Mouse (Mus musculus) neural tube, embryonic 10.5 days (tissue): Measurements from ENCODE around the gene Wdfy2.
A peak's percentile ranks its signal among the peaks of the same experiment; 100 is the strongest.

Source experiments
- DNase-seq: peaks from one replicate; pipeline ENCODE4 v3.0.0-alpha.2; 2017; ENCODE audit warnings: low spot score; ENCODE audit errors: extremely low spot score

Gene Wdfy2

DNA sequence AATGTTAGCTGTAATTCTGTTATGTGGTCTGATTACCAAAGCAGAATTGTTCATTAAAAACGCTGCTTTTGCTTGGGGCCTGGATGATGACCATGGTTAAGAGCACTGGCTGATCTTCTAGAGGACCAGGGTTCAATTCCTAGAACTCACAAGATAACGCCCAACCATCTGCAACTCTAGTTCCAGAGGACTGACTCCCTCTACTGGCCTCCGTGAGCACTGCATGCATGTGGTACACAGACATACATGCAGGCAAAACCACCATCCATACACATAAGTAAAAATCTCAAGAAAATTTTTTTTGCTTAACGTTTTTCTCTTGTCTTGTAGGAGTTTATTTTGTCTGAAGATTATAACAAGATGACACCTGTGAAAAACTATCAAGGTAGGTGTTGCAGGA is 87.3 kb downstream of the Wdfy2 start:
- DNase-seq = no peak

GRCm38 (mm10) chr14:62928101-62928541 is 90.6 kb downstream of the Wdfy2 start:
- no peak for DNase-seq

GRCm38 (mm10) chr14:62935361-62935760 is 97.9 kb downstream of the Wdfy2 start:
- DNase-seq = no peak

GRCm38 (mm10) chr14:62936631-62937380 is 99.3 kb downstream of the Wdfy2 start:
- no peak for DNase-seq

DNA sequence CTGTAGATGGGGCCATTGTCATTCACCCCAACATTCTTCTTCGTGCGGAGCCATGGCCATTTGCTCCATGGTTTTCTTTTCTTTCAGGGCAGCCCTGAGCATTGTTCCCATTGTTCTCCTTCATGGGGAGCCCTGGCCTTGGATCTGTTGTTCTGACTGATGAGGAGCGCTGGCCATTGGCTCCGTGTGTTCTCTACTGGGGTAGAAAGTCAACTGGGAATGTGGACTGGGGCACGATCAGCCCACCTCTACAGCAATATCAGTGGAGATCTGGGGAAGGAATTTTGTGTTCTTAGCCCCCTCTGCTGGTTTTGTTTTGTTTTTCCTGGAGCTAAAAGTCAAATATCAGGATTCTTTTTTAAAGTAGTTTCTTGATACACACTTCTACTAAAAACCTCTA is 100.2 kb downstream of the Wdfy2 start:
- DNase-seq = no peak

- DNase-seq = no peak
Measured at GRCm38 (mm10) chr14:62939435-62939834, 102.0 kb downstream of the Wdfy2 start.

- DNase-seq = no peak
Measured at GRCm38 (mm10) chr14:62940383-62941074, 103.1 kb downstream of the Wdfy2 start.

- DNase-seq = no peak
Measured at GRCm38 (mm10) chr14:62946794-62947193, 109.3 kb downstream of the Wdfy2 start.

DNA sequence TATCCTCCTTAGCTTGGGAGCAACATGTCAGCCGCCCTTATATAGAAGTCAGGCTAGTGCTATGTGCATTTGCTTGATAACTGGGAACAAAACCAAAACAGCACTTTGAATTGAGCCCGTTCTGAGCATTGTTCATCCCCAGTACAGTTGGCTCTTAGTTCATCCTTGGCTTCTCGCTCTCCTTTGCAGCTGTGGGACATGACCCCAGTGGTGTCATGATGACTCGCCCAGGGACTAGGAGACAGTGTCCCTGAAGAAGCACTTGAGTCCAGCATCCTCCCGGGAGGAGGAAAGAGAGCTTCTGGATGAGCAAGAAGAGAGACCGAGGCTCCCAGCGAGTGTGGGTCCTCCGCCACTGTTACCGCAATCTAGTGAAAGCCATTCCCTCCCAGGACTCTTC is 118.6 kb downstream of the Wdfy2 start:
- no peak for DNase-seq

DNA sequence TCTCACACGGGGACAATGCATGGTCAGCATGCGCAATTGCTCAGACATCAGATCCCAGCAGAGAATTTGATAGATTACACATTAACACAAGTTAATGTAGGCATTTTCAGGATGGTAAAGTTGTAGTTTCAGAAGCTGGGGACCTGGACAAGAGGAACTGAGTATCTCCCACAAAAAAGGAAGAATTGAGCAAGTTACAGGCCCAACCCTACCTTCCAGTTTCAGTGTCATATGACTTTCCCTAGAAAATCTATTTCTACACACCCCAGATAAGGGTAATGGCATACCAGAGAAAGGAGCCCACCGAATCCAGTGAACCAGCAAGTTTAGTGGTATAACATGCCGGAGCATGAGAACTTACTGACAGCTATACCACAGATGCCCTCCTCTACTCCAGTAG is 126.2 kb downstream of the Wdfy2 start:
- DNase-seq = no peak

- no peak for DNase-seq
Measured at GRCm38 (mm10) chr14:62965342-62965741, 127.9 kb downstream of the Wdfy2 start.

DNA sequence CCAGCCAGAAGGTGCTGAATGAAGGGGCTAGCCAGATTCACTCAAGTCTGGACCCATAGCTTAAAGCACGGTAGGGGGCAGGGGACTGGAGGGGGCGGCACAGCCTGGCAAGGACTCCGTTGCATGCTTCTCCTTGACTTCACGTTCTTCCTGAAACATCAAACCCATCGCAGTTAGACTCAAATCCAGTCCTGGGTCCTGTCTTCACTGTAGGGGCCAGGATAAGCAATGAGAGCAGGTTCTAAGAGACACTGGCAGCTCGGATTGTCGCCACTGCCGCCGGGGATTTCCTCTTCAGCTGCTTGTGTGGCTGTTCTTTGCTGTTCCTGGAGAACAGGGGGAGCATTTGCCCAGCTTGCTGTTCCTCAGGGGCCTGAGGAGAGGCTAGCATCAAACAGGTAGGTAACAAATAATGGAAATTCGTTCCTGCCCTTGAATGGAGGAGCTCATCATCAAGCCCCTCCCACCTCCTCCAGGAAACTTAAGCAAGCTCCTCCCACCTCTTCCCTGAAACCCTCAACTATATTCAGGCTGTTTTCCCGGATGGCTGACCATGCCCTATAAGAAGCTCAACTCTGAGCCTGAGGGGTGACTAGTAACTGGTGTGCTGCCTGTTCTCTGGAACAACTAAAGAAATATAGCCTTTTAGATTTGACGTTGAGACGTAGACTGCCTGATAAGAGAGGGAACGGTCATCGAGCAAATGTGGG is 128.5 kb downstream of the Wdfy2 start:
- peak; percentile 21 for DNase-seq

DNA sequence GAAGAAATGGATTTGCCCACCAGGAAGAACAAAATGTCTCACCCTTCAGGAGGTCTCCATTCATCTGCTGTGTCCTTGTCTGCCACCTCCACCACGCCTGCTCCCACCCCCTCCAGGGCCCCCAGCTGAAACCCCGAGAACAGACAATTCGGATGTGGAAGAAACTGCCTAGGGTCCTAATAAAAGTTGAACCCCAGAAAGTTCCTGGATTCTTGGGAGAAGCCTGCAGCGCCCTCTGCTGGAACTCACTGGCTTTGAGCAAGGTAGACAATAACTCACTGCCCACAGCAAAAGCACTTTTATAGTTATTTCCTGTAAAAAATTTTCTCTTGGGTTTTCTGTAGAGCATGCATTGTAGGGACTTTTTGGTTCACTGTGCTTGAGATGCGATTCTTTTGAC is 137.6 kb downstream of the Wdfy2 start:
- peak; percentile 77 for DNase-seq

- DNase-seq = no peak
Measured at GRCm38 (mm10) chr14:62979815-62980214, 142.3 kb downstream of the Wdfy2 start.

- no peak for DNase-seq
Measured at GRCm38 (mm10) chr14:62984410-62984809, 146.9 kb downstream of the Wdfy2 start, which contains the start of gene Defb48. Gene Defb48, minus strand, starts transcription at chr14:62984510.

DNA sequence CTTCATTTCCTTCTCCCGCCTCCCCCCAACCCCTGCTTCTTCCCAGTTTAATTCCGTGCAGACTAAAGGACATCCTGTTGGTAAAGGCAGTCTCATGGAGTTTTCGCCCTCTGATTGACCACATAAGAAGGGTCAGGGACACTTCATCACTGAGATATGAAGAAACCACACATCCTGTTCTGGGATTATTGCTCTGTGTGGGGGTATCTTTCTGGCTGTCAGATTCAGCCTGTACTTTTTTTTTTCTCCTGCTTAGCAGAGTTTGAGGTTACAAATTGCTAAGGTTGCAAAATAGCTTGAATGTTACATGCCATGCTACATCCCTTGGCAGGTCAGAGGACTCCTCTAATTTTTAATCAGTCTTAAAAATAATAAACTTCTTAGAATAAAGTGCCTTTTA is 153.8 kb downstream of the Wdfy2 start:
- DNase-seq = no peak

- DNase-seq = no peak
Measured at GRCm38 (mm10) chr14:62991849-62992510, 154.5 kb downstream of the Wdfy2 start.

DNA sequence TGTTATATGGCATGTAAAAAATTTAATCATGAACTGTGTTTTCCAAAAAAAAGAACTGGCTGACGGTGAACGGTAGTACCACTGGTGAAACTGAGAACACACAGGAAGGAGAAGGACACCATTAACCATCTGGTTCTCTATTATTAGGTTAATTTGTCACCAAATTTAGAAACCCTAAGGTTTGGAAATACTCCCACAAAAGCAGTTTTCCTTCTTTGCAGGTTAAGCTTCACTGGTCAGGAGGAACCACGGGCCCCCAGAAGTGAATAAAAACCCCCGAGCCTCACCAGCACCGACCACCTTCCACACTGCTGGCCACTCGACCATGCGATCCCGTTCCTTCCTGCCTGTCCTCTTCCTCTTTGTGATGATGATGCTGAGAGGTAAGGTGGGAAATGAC is 160.3 kb downstream of the Wdfy2 start, which contains the start of gene Defb47:
TSS of gene Defb47 (plus strand) at position 301 of the 400 bp plus-strand sequence.
- no peak for DNase-seq

DNA sequence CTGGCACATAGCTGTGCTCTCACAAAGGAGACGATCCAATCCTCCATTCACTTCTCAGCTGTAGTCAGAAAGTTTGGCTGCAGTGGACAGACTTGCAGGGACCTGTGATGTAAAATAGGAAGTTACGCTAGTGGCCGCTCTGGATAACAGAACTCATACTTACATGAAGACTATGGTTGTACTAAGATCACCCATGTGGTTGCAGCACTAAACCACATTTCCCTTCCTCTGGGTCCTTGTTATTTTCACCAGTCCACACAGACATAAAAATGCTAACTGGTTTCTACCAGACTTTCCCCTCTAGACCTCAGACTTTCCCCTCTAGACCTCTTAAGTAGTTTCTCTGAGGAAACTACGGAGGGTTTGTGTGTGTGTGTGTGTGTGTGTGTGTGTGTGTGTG is 161.5 kb downstream of the Wdfy2 start:
- DNase-seq = no peak

- DNase-seq = no peak
Measured at GRCm38 (mm10) chr14:63002588-63002987, 165.1 kb downstream of the Wdfy2 start.
